Mouse (Mus musculus) small intestine, adult 2 months (tissue): Measurements from ENCODE around the gene Rnf212b. TPM values are rescaled to one million over a fixed set of nuclear protein-coding genes. Genes with fewer than 3 reads are reported as not detected.
A peak's percentile ranks its signal among the peaks of the same experiment; 100 is the strongest.

Experiments
- H3K27ac ChIP-seq: fragments of 200-500 bp; 2 replicates; pipeline ENCODE4 v1.5.1; 2012; ENCODE audit warnings: low read depth, low read length, control low read depth, inconsistent platforms; ENCODE audit not compliant: insufficient read depth
- H3K27me3 ChIP-seq: fragments of 200-500 bp; 2 replicates; pipeline ENCODE4 v1.6.1; 2012; ENCODE audit warnings: mild to moderate bottlenecking, moderate library complexity, low read length, inconsistent platforms; ENCODE audit not compliant: control insufficient read depth, insufficient read depth
- H3K36me3 ChIP-seq: fragments of 200-500 bp; 2 replicates; pipeline ENCODE4 v1.6.1; 2012; ENCODE audit warnings: mild to moderate bottlenecking, low read length, control low read depth, inconsistent platforms; ENCODE audit not compliant: control insufficient read depth, insufficient read depth
- H3K4me1 ChIP-seq: fragments of 200-500 bp; 2 replicates; pipeline ENCODE4 v1.6.1; 2012; ENCODE audit warnings: low read length, inconsistent platforms, mixed read lengths; ENCODE audit not compliant: control insufficient read depth, insufficient read depth, insufficient read length
- H3K4me3 ChIP-seq: fragments of 200-500 bp; 2 replicates; pipeline ENCODE4 v1.5.1; 2012; ENCODE audit warnings: low read depth, mild to moderate bottlenecking, control low read depth, inconsistent platforms, low read length, moderate library complexity
- CTCF ChIP-seq: fragments of 200-500 bp; IDR thresholded peaks from 2 replicates; pipeline ENCODE4 v1.5.1; 2012; ENCODE audit warnings: low read depth, mild to moderate bottlenecking, control low read depth, inconsistent platforms, low read length, moderate library complexity, mixed read lengths; ENCODE audit not compliant: insufficient replicate concordance, insufficient read length; ENCODE audit errors: extremely low read depth
- POLR2A ChIP-seq: fragments of 200-500 bp; IDR thresholded peaks from 2 replicates; pipeline ENCODE4 v1.6.1; 2012; ENCODE audit warnings: low read depth, mild to moderate bottlenecking, control low read depth, inconsistent platforms, low read length, moderate library complexity
- WGBS: fragments of 180-500 bp; shearing (Covaris S2); methylation state at CpG from one replicate; pipeline ENCODE4 v1.1.7; 2018; 5-methylcytosine and 5-hydroxymethylcytosine counted together
- polyA plus RNA-seq: library from polyadenylated mRNA; depleted of rRNA; stranded (reverse); fragments of >200 nt; gene quantifications from 2 replicates; pipeline ENCODE4 v1.2.3, GENCODE M21; 2012

The Rnf212b gene
- polyA plus RNA-seq, 1 experiment = not detected

- H3K27ac ChIP-seq = peak overlapping the region; percentile 50; the same call in 1 of the 2 replicates
- TF ChIP-seq CTCF (peak; percentile 75; the same call in 1 of the 2 replicates), POLR2A (no peak)
- H3K36me3 ChIP-seq = no peaks in the 10 kb centered on the region
- H3K27me3 ChIP-seq = no peaks in the 10 kb centered on the region
- H3K4me1 ChIP-seq = peaks cover 5% of the 10 kb centered on the region; the same call in 1 of the 2 replicates
- WGBS = 44% methylated on average over 4 of the region's 4 CpGs
- H3K4me3 ChIP-seq = no peak overlapping the region
Observed at GRCm38 (mm10) chr14:54785898-54786297, 28.0 kb upstream of the Rnf212b start.

DNA sequence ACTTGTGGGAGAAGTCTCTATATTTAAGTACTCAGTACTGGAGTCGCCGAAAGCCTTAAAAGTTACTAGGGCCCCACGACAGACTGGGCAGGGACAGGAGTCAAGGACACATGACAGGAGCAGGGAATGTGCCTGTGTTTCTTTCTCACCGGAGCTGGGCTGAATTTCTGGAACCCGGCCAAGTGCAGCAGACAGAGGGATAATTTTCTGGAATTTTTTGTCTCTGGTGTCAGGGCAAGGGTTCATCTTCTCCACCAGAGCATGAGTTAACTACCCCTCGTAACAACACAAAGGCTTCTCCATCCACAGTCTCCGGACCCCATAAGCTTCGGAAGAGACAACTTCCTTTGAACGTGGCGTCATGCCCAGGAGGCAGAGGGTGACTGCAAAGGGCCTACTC lies 27.5 kb upstream of the Rnf212b start:
- Histone ChIP-seq H3K36me3 (no peaks in the 10 kb centered on the region), H3K27ac (peak overlapping the region; percentile 50), H3K27me3 (no peaks in the 10 kb centered on the region), H3K4me1 (peaks cover 5% of the 10 kb centered on the region; the same call in 1 of the 2 replicates), H3K4me3 (no peak overlapping the region)
- 17% methylated on average over 10 of the region's 10 CpGs for WGBS
- TF ChIP-seq POLR2A (no peak), CTCF (no peak)

DNA sequence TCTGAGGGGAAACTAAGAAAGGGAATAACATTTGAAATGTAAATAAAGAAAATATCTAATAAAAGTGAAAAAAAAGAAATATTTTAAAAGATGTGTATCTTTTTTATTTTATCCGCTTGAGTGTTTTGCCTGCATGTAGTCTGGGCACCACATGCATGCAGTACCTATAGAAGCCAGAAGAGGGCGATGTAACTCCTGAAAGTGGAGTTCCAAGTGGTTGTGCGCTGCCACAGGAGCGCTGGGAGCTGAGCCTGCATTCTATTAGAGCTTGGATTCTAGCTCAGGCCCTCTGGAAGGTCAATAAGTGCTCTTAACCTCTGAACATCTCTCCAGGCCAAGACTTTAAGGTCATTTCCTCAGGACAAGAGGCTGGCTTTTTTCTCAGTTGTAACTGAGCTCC lies 26.7 kb upstream of the Rnf212b start:
- Histone ChIP-seq H3K27me3 (no peaks in the 10 kb centered on the region), H3K4me1 (peaks cover 5% of the 10 kb centered on the region; the same call in 1 of the 2 replicates), H3K4me3 (no peak overlapping the region), H3K27ac (no peak overlapping the region), H3K36me3 (no peaks in the 10 kb centered on the region)
- 75% methylated on average over 4 of the region's 4 CpGs for WGBS
- TF ChIP-seq POLR2A (no peak), CTCF (peak; percentile 73; the same call in 1 of the 2 replicates)

GRCm38 (mm10) chr14:54788231-54788630 lies 25.7 kb upstream of the Rnf212b start:
- 95% methylated on average over 5 of the region's 5 CpGs for WGBS
- peaks cover 5% of the 10 kb centered on the region; the same call in 1 of the 2 replicates for H3K4me1 ChIP-seq
- no peak for TF ChIP-seq POLR2A
- no peak for TF ChIP-seq CTCF

GRCm38 (mm10) chr14:54792166-54792565 lies 21.8 kb upstream of the Rnf212b start:
- H3K4me3 ChIP-seq = no peak overlapping the region
- H3K36me3 ChIP-seq = no peaks in the 10 kb centered on the region
- WGBS = 88% methylated on average over 6 of the region's 6 CpGs
- TF ChIP-seq POLR2A = no peak
- TF ChIP-seq CTCF = no peak
- no peak overlapping the region for H3K27ac ChIP-seq
- no peaks in the 10 kb centered on the region for H3K27me3 ChIP-seq
- peaks cover 12% of the 10 kb centered on the region for H3K4me1 ChIP-seq

More at GRCm38 (mm10) chr14:54788231-54788630, 25.7 kb upstream of the Rnf212b start:
- no peak overlapping the region for H3K4me3 ChIP-seq
- no peaks in the 10 kb centered on the region for H3K27me3 ChIP-seq
- no peak overlapping the region for H3K27ac ChIP-seq
- no peaks in the 10 kb centered on the region for H3K36me3 ChIP-seq

DNA sequence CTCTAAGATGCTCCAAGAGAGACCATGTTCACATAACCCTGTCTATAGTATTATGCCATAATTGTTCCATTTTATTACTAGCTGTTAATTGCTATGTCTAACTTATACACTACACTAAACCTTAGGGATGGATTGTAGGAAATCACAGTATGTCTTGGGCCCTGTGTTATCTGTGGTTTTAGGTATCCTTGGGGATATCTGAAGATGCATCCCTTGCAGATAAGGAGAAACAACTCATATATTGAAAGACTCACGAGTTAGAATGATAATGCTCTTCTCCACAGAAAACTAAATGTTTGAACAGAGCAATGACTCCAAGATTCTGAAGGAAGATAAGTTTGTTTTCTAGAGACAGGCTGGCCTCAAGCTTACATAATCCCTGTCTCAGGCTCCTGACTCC lies 20.6 kb upstream of the Rnf212b start:
- Histone ChIP-seq H3K27ac (peak overlapping the region; percentile 81), H3K36me3 (no peaks in the 10 kb centered on the region), H3K4me1 (peaks cover 12% of the 10 kb centered on the region), H3K27me3 (no peaks in the 10 kb centered on the region), H3K4me3 (no peak overlapping the region)
- 50% methylated on average over 1 of the region's 1 CpGs for WGBS
- TF ChIP-seq POLR2A (no peak), CTCF (no peak)

DNA sequence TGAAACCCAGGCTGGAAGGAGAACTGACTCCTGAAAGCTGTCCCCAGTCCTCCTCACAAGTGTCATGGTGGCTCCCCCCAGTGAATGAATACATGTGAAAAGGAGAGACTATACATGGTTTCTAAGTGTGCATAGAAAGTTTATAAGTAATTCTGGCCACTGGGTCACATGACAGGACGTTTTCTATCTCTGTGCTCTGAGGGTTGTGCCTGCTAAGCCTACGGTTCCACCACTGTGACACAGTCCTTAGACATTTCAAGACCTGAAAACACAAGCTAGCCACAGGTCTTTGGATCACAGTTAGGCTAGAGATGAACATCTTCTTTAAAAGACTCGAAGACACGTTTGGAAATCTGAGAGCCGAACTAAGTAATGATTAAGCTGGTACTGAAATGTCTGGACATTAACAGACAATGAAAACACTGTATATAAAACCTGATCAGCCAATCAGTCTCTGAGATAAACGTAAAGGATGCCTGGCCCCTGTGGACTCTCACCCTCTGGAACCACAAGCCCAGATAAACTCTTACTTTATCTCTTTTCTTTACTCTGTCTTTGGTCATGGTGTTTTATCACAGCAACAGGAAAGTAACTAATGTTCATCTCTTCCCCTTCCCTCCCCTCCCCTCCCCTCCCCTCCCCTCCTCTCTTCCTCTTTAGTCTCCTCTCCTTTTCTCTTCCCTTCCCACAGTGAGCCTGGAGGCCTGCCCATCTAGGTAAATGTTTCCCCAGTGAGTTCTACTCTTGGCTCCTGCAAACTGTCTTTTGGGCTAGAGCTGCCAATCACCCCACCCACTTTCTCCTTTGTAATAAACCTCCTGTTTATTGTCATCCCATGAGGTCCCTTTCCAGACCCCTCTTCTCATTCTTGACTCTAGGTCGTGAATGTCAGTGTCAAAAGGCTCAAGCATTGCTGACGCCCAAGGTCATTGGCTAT lies 19.8 kb upstream of the Rnf212b start:
- Histone ChIP-seq H3K27me3 (no peaks in the 10 kb centered on the region), H3K4me1 (peaks cover 12% of the 10 kb centered on the region), H3K4me3 (no peak overlapping the region), H3K36me3 (no peaks in the 10 kb centered on the region), H3K27ac (peak overlapping the region; percentile 88)
- 41% methylated on average over 8 of the region's 8 CpGs for WGBS
- TF ChIP-seq CTCF (no peak), POLR2A (no peak)
